Mouse (Mus musculus) c-Kit-positive CD71-negative TER-119-negative erythroid progenitor cells, embryonic 14.5 days (primary cell): Measurements from ENCODE around the gene Impdh2.
A peak's percentile ranks its signal among the peaks of the same experiment; 100 is the strongest.

Source experiments
- DNase-seq: peaks from one replicate; pipeline ENCODE4 v3.0.0-alpha.2; 2013; ENCODE audit warnings: low read depth

Gene Impdh2

DNA sequence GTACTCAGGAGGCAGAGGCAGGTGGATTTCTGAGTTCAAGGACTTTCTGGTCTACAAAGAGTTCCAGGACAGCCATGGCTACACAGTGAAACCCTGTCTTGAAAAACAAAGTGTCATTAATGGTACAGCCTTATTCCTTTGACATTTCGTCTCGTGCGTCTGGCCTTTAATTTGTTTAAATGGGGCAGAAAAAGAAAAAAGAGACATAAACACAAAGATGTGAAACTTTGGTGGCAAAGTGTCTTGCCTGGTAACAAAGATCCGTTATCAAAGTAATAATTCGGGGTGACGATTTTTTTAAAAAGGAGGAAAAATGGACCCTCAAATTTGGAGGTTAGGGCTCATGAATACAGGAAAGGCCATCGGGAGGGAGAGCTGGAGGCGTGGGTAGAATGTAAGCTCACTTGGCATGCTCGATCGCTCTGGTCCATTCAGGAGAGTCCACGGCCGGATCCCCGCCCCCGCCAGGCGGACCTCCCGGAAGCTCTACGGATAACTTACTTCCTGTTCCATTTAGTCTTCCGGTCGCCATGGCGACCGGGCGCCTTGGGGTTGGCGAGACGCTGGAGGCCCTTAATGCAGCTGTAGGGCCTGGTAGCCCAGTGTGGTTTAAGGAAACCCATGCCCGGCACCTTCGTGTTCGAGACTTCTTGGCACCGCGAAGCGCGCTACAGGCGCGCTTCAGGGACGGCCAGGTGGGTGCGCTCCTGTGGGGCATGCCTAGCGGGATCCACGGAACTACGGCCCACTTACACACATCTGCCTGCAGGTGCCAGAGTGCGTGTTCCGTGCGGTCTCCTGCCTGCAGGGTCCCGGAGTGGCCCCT, 9.5 kb downstream of the Impdh2 start, which contains the start of gene Dalrd3:
Dalrd3 (plus strand) TSS at position 506 of the 826 bp plus-strand sequence.
- peak; percentile 92 for DNase-seq

GRCm38 (mm10) chr9:108570207-108570896, 10.3 kb downstream of the Impdh2 start:
- peak; percentile 89 for DNase-seq

DNA sequence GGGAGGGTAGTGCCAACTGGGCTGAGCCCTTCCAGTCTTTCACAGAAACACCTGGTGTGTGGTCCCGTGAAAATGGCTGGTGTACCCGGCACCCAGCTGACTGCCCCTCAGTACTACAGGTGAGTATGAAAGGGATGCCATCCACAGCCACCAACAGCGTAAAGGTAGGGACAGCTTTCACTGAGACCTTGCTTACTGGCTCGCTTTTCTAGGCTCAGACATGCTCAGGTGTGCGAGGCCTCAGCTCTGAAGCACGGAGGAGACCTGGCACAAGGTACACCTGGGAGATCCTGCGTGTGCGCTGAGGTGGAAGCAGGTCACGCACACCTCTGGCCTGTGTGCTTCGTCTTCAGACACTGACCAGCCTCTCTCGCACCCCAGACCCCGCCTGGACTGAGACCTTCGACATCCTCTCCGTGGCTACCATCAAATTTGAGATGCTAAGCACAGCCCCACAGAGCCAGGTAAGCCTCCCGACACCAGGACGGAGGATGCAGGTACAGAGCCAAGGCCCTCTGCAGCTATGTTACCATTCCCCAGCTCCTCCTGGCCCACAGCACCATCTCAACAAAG, 11.4 kb downstream of the Impdh2 start:
- DNase-seq: no peak

DNA sequence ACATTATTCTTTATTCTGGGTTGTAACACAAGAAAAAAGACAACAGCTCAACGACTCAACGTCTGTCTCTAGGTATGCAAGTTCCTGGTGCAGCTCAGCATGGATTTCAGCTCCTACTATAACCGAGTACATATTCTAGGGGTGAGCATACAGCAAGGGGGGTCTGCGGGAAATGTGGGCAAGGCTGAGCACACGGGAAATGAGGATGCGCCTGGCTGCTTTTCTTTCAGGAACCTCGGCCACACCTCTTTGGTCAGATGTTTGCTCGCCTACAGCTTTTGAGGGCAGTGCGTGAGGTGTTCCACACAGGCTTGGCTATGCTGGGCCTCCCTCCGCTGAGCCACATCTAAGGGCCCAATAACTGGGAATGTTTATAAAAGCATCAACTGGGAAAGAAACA, 12.2 kb downstream of the Impdh2 start:
- no peak for DNase-seq

DNA sequence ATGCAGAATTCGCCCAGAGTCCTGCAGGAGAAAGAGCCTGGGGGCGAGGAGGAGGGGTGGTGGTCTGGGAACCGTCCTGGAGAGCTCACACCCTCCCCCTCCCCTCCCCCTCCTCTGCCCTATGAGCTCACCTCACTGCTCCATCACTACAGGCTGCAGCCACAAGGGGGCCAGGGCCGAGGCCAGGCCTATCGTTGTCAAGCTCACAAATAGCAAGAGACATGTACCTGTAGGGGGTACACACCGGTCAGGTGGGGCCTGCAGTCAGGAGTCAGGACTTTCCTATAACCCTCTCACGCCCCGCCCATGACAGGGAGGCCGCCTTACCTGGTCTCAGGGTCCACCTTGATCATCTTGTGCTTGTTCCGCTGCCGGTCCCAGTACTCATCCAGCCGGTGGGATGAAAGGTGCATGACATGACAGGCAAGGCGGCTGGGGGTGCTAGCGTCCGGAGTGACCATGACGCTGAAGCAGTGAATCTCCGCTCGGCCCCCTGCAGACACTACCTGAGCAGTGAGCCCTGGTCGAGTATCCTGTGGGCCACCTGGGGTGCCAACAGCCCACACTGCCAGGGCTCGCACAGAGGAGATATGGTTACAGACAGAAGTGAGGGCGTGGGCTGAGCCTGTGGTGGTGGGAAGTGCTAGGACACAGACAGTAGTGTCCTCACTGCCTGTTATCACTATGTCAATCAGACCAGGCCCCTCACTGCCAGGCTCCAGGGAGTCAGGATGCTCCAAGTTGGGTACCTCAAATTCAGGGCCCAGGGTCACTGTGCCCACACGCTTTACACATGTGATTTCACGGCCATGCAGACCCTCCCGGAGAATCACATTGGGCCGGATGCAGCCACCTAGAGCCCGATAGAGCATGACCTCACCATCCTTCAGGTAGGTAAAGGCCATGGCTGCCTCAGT, 13.9 kb downstream of the Impdh2 start:
- DNase-seq: no peak

GRCm38 (mm10) chr9:108574921-108575320, 14.8 kb downstream of the Impdh2 start:
- no peak for DNase-seq

- no peak for DNase-seq
These were observed 15.5 kb downstream of the Impdh2 start for GRCm38 (mm10) chr9:108575321-108576297.

DNA sequence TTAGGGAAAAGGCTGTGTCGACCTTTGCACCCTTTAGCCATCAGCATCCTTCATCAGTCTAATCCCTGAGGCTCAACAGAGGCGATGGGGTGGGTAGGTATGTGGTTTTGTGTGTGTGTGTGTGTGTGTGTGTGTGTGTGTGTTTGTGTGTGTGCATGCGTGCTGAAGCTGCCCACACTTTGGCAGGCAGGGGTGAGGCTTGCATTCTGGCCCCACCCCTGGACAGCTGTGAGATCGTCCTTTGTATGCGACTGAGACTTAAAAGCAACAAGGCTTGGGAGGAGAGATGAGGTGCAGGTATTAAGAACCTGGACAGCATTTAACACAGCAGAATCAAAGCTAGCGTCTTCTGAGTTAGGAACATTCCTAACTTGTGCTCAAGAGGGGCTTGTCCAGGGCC, 16.9 kb downstream of the Impdh2 start:
- DNase-seq: no peak

DNA sequence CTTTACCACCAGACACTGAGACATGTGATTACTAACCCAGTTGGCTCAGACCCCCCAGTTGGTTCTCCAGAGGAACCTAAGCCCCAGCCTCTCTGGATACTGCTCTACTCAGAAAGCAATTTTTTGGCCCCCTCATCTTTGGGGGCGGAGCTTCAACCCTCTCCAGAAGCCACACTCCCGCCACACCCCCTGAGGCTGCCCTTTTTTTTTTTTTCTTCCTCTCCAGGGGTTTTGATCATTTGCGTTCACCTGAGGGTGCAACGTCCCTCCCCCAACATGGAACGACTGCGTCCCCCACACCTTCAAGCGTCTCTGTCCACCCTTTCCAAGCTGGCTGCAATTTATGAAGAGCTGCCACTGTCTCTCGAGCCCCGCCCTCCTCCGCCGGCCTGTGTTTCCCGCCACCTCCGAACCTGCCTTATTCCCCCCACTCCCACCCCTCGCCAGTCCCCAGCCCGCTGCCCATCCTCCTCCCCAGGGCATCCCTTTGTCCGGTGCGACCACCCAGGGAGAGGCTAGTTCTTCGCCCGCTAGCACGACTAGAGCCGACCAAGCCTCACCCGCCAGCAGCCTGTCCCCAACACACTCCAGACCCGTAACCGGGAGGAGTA, 18.0 kb downstream of the Impdh2 start:
- DNase-seq: no peak

GRCm38 (mm10) chr9:108578545-108579343, 18.7 kb downstream of the Impdh2 start, which contains the start of gene Wdr6:
Wdr6 (minus strand) TSS chr9:108578739.
- DNase-seq: peak; percentile 82

DNA sequence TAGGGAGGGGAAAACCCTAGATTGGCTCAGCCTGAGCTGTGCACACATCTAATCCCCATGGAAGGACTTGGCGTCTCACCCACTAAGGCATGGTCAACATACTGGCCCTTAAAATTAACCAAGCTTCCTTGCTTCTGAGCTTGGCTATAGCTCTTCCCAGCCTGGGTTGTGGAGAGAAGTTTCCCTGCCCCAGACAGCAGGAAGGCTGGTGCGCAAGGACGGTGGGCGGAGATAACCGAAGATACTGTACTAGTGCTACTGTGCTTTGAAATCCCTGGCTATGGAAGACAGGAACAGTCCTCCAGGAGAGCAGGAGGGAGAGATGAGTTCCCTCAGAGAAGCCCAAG, 19.2 kb downstream of the Impdh2 start:
- no peak for DNase-seq

GRCm38 (mm10) chr9:108587571-108588180, 27.6 kb downstream of the Impdh2 start:
- DNase-seq: no peak

- no peak for DNase-seq
These were observed 29.1 kb downstream of the Impdh2 start for GRCm38 (mm10) chr9:108589229-108589628.

GRCm38 (mm10) chr9:108591462-108591861, 31.4 kb downstream of the Impdh2 start:
- DNase-seq: no peak

GRCm38 (mm10) chr9:108594354-108594753, 34.3 kb downstream of the Impdh2 start:
- no peak for DNase-seq

DNA sequence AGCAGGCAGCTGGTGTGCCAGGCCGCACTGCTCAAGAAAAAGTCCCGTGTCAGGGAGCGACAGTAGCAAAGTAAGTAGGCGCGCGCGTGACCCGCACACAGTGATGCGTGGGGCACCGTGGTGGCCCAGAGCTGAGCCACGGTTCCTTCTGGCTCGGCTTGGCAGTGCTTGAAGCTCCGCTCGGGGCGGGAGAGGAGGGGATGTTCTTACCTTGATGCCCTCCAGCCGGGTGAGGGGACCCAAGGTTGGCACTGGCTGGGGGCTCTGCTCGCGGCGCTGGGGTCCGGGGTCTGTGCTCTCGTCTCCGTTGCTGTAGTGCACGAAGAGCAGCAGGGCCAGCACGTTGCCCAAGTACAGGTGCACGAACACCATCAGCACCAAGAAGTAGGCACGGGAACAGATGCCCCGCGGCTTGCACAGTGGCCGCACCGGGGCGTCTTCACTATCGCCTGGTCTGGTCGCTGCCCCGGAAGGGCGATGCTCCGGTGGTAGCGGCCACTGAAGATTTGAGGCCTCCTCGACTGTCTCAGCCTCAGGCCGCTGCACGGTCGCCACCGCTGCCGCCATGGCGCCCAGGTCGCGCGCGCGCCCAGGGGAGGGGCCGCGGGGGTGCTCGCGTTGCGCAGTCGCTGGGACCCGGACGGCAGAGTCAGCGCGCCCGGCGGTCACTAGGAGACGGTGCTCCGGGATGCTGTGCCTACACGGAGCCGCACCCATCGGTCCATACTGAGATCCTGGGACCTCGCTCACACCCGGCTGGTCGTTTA, 37.1 kb downstream of the Impdh2 start, which contains the start of gene P4htm:
P4htm (minus strand) TSS at position 670 of the 767 bp plus-strand sequence.
- no peak for DNase-seq

GRCm38 (mm10) chr9:108599021-108599566, 39.0 kb downstream of the Impdh2 start:
- DNase-seq: no peak

DNA sequence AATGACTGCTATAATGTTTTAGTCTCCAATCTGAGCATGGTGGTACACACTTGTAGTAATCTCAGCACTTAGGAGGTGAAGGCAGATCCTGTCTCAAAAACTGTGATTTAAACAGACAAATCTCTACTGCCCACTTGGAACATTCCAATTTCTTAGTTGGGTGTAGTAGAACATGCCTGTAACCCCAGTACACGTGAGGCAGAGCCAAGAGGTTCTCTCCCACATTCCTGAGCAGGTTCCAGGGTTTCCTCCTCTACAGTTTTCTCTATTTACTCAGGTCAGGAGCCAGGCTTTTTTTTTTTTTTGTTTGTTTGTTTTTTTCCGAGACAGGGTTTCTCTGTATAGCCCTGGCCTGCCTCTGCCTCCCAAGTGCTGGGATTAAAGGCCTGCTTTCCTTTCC, 39.9 kb downstream of the Impdh2 start:
- DNase-seq: no peak
